Mouse (Mus musculus): ENCODE measurements around the gene Snx12. TPM values are rescaled to one million over a fixed set of nuclear protein-coding genes. Genes with fewer than 3 reads are reported as not detected.

Snx12 gene
- total RNA-seq (2018; cell fraction: chromatin; rRNA removed): 10 to 100 TPM; 17.8 to 56.4 (median 29.2) TPM
- 10 to 100 TPM; 56.6 to 81.9 (median 67.6) TPM for total RNA-seq (2018; cell fraction: cytosol; rRNA removed)
- total RNA-seq (2018; cell fraction: nucleus; rRNA removed): 10 to 100 TPM; 23.8 to 66.7 (median 42.7) TPM
- polyA plus RNA-seq (2018): 65.8 to 95.1 TPM (median 67.1 TPM) in 3 replicates

- H3K27ac ChIP-seq: peak within 1 kb of the TSS; percentile 62
- H3K79me2 ChIP-seq (ENCODE audit: inconsistent target): peaks cover 37% of the 10 kb centered on the region
- 26% methylated on average over 53 of the region's 55 CpGs for WGBS (ENCODE audit: missing documents)
- H3K4me3 ChIP-seq (ENCODE audit: inconsistent target): peak within 1 kb of the TSS; percentile 59
- no peaks in the 10 kb centered on the region for H3K36me3 ChIP-seq (ENCODE audit: inconsistent target)
Measured at GRCm38 (mm10) chrX:101221834-101222795, at the start of gene Snx12. TSS of gene Snx12 (minus strand) at chrX:101222563.

- WGBS (ENCODE audit: missing documents): 32% methylated on average over 3 of the region's 3 CpGs
- peaks cover 12% of the 10 kb centered on the region; the same call in 1 of the 2 replicates for H3K79me2 ChIP-seq (ENCODE audit: inconsistent target)
- H3K4me3 ChIP-seq (ENCODE audit: inconsistent target): peak within 1 kb of the TSS; percentile 32
- H3K36me3 ChIP-seq (ENCODE audit: inconsistent target): no peaks in the 10 kb centered on the region
- peak within 1 kb of the TSS; percentile 35 for H3K27ac ChIP-seq
Measured at GRCm38 (mm10) chrX:101268755-101269124, 46.4 kb upstream of the Snx12 start, which contains the start of gene Gm20489. TSS of gene Gm20489 (minus strand) at chrX:101269023.

GRCm38 (mm10) chrX:101268025-101268754 is 45.8 kb upstream of the Snx12 start, which contains the start of gene Il2rg:
TSS of gene Il2rg (minus strand) at chrX:101268255.
- Histone ChIP-seq H3K4me3 (ENCODE audit: inconsistent target) (peak within 1 kb of the TSS; percentile 32), H3K27ac (peak within 1 kb of the TSS; percentile 35), H3K36me3 (ENCODE audit: inconsistent target) (no peaks in the 10 kb centered on the region), H3K79me2 (ENCODE audit: inconsistent target) (peaks cover 12% of the 10 kb centered on the region; the same call in 1 of the 2 replicates)
- 31% methylated on average over 3 of the region's 5 CpGs for WGBS (ENCODE audit: missing documents)

GRCm38 (mm10) chrX:101266631-101267030 is 44.3 kb upstream of the Snx12 start:
- Histone ChIP-seq H3K27ac (no peak overlapping the region), H3K4me3 (ENCODE audit: inconsistent target) (peak overlapping the region; percentile 32), H3K79me2 (ENCODE audit: inconsistent target) (peaks cover 12% of the 10 kb centered on the region; the same call in 1 of the 2 replicates), H3K36me3 (ENCODE audit: inconsistent target) (no peaks in the 10 kb centered on the region)
- 60% methylated on average over 6 of the region's 6 CpGs for WGBS (ENCODE audit: missing documents)

- Histone ChIP-seq H3K4me3 (ENCODE audit: inconsistent target) (no peak within 1 kb of the TSS), H3K27ac (no peak within 1 kb of the TSS), H3K36me3 (ENCODE audit: inconsistent target) (no peaks in the 10 kb centered on the region), H3K79me2 (ENCODE audit: inconsistent target) (peaks cover 12% of the 10 kb centered on the region; the same call in 1 of the 2 replicates)
- WGBS (ENCODE audit: missing documents): 100% methylated on average over 1 of the region's 1 CpGs
Measured at GRCm38 (mm10) chrX:101263892-101264291, 41.5 kb upstream of the Snx12 start, which contains the start of gene Gm614. TSS of gene Gm614 (minus strand) at chrX:101263992.

GRCm38 (mm10) chrX:101260441-101261325 is 38.3 kb upstream of the Snx12 start:
- Histone ChIP-seq H3K36me3 (ENCODE audit: inconsistent target) (no peaks in the 10 kb centered on the region), H3K79me2 (ENCODE audit: inconsistent target) (no peaks in the 10 kb centered on the region), H3K4me3 (ENCODE audit: inconsistent target) (no peak overlapping the region), H3K27ac (peak overlapping the region; percentile 54)
- WGBS (ENCODE audit: missing documents): 35% methylated on average over 6 of the region's 13 CpGs

- no peaks in the 10 kb centered on the region for H3K36me3 ChIP-seq (ENCODE audit: inconsistent target)
- H3K79me2 ChIP-seq (ENCODE audit: inconsistent target): no peaks in the 10 kb centered on the region
- no peak overlapping the region for H3K27ac ChIP-seq
- H3K4me3 ChIP-seq (ENCODE audit: inconsistent target): no peak overlapping the region
- 87% methylated on average over 12 of the region's 13 CpGs for WGBS (ENCODE audit: missing documents)
Measured at GRCm38 (mm10) chrX:101256603-101257002, 34.2 kb upstream of the Snx12 start.

- WGBS (ENCODE audit: missing documents): 24% methylated on average over 23 of the region's 26 CpGs
- Histone ChIP-seq H3K4me3 (ENCODE audit: inconsistent target) (peak overlapping the region; percentile 65), H3K79me2 (ENCODE audit: inconsistent target) (no peaks in the 10 kb centered on the region), H3K36me3 (ENCODE audit: inconsistent target) (no peaks in the 10 kb centered on the region), H3K27ac (peak overlapping the region; percentile 39; the same call in 1 of the 2 replicates)
Measured at GRCm38 (mm10) chrX:101254740-101255139, 32.4 kb upstream of the Snx12 start.

- WGBS (ENCODE audit: missing documents): 23% methylated on average over 35 of the region's 47 CpGs
Measured at GRCm38 (mm10) chrX:101253952-101254729, 31.8 kb upstream of the Snx12 start, which contains the start of gene Foxo4. TSS of gene Foxo4 (plus strand) at chrX:101254528.

GRCm38 (mm10) chrX:101245011-101245410 is 22.6 kb upstream of the Snx12 start:
- Histone ChIP-seq H3K36me3 (ENCODE audit: inconsistent target) (no peaks in the 10 kb centered on the region), H3K79me2 (ENCODE audit: inconsistent target) (no peaks in the 10 kb centered on the region), H3K4me3 (ENCODE audit: inconsistent target) (no peak overlapping the region), H3K27ac (no peak overlapping the region)
- WGBS (ENCODE audit: missing documents): 50% methylated on average over 1 of the region's 1 CpGs

More at GRCm38 (mm10) chrX:101253952-101254729, 31.8 kb upstream of the Snx12 start, which contains the start of gene Foxo4:
- Histone ChIP-seq H3K36me3 (ENCODE audit: inconsistent target) (no peaks in the 10 kb centered on the region), H3K4me3 (ENCODE audit: inconsistent target) (peak within 1 kb of the TSS; percentile 65), H3K79me2 (ENCODE audit: inconsistent target) (no peaks in the 10 kb centered on the region), H3K27ac (peak within 1 kb of the TSS; percentile 39)

GRCm38 (mm10) chrX:101222796-101223162 is 416 bp upstream of the Snx12 start:
- H3K27ac ChIP-seq: 0 out of 2 replicates have a peak overlapping the region, but pooled peaks have one; percentile 24
- WGBS (ENCODE audit: missing documents): 35% methylated on average over 7 of the region's 7 CpGs

GRCm38 (mm10) chrX:101189285-101189684 is 33.1 kb downstream of the Snx12 start:
- no peaks in the 10 kb centered on the region for H3K79me2 ChIP-seq (ENCODE audit: inconsistent target)
- no peak overlapping the region for H3K4me3 ChIP-seq (ENCODE audit: inconsistent target)
- no peaks in the 10 kb centered on the region for H3K36me3 ChIP-seq (ENCODE audit: inconsistent target)
- H3K27ac ChIP-seq: no peak overlapping the region
- WGBS (ENCODE audit: missing documents): 49% methylated on average over 3 of the region's 3 CpGs

More at GRCm38 (mm10) chrX:101222796-101223162, 416 bp upstream of the Snx12 start:
- peaks cover 37% of the 10 kb centered on the region for H3K79me2 ChIP-seq (ENCODE audit: inconsistent target)
- peak overlapping the region; percentile 11 for H3K4me3 ChIP-seq (ENCODE audit: inconsistent target)
- no peaks in the 10 kb centered on the region for H3K36me3 ChIP-seq (ENCODE audit: inconsistent target)

GRCm38 (mm10) chrX:101187647-101188046 is 34.7 kb downstream of the Snx12 start:
- no peaks in the 10 kb centered on the region for H3K79me2 ChIP-seq (ENCODE audit: inconsistent target)
- no peaks in the 10 kb centered on the region for H3K36me3 ChIP-seq (ENCODE audit: inconsistent target)
- no peak overlapping the region for H3K4me3 ChIP-seq (ENCODE audit: inconsistent target)
- 83% methylated on average over 1 of the region's 1 CpGs for whole genome bisulfite sequencing (ENCODE audit: missing documents)
- H3K27ac ChIP-seq: no peak overlapping the region
